Mouse (Mus musculus) limb, embryonic 15.5 days (tissue): ENCODE measurements around the gene Gm49405. TPM values are rescaled to one million over a fixed set of nuclear protein-coding genes. Genes with fewer than 3 reads are reported as not detected.

Experiments used
- polyA plus RNA-seq: library from polyadenylated mRNA; unstranded; fragments of >200 nt; fragmentation: Nextera tagmentation; extraction: Ambion mirVana; gene quantifications from 2 replicates; pipeline ENCODE4 v1.2.1, GENCODE M21; 2015

Gm49405 gene
- polyA plus RNA-seq, 1 experiment from 2014 or later = 3.3 TPM

Other genes with a start within 250 kb of the Gm49405 start
- gene Kmt5b, start 233.2 kb upstream of the Gm49405 start, polyA plus RNA-seq = 25.2 and 29.0 TPM in 2 replicates
- 32.3 and 32.7 TPM in 2 replicates for gene Chka, start 148.9 kb upstream of the Gm49405 start, polyA plus RNA-seq
- 46.3 and 52.4 TPM in 2 replicates for gene Tcirg1, start 93.5 kb upstream of the Gm49405 start, polyA plus RNA-seq
- 244 and 254 TPM in 2 replicates for gene Ndufs8, start 87.9 kb upstream of the Gm49405 start, polyA plus RNA-seq
- gene Aldh3b1, start 70.8 kb upstream of the Gm49405 start, polyA plus RNA-seq = 2.7 and 4.2 TPM in 2 replicates
- gene Unc93b1, start 65.4 kb upstream of the Gm49405 start, polyA plus RNA-seq = 26.1 and 30.5 TPM in 2 replicates
- gene Aldh3b3, start 42.0 kb upstream of the Gm49405 start, polyA plus RNA-seq = 3.7 and 6.7 TPM in 2 replicates
- gene Aldh3b2, start 28.3 kb upstream of the Gm49405 start, polyA plus RNA-seq = 35.9 and 37.2 TPM in 2 replicates
- gene Acy3, start 14.1 kb upstream of the Gm49405 start, polyA plus RNA-seq = 5.9 and 7.5 TPM in 2 replicates
- not detected in 2 replicates for gene Tbx10, start 7.9 kb upstream of the Gm49405 start, polyA plus RNA-seq
- 31.5 and 33.4 TPM in 2 replicates for gene Nudt8, start within 50 bp of the Gm49405 start, polyA plus RNA-seq
- gene Doc2g, start 2.7 kb downstream of the Gm49405 start, polyA plus RNA-seq = 3.8 and 4.4 TPM in 2 replicates
- 193 and 209 TPM in 2 replicates for gene Ndufv1, start 12.2 kb downstream of the Gm49405 start, polyA plus RNA-seq
- 488 and 537 TPM in 2 replicates for gene Gstp1, start 37.4 kb downstream of the Gm49405 start, polyA plus RNA-seq
- gene Gstp2, start 45.4 kb downstream of the Gm49405 start, polyA plus RNA-seq = 1.4 and 2.3 TPM in 2 replicates
- 0.46 and 0.65 TPM in 2 replicates for gene Gstp3, start 58.9 kb downstream of the Gm49405 start, polyA plus RNA-seq
- not detected in 2 replicates for gene Cabp2, start 81.0 kb downstream of the Gm49405 start, polyA plus RNA-seq
- 82.7 and 85.6 TPM in 2 replicates for gene Cdk2ap2, start 96.6 kb downstream of the Gm49405 start, polyA plus RNA-seq
- 5.6 and 6.2 TPM in 2 replicates for gene Pitpnm1, start 99.4 kb downstream of the Gm49405 start, polyA plus RNA-seq
- 95.5 and 97.7 TPM in 2 replicates for gene Aip, start 125.2 kb downstream of the Gm49405 start, polyA plus RNA-seq
- not detected in 2 replicates for gene Gpr152, start 139.2 kb downstream of the Gm49405 start, polyA plus RNA-seq
- 0.05 and 0.06 TPM in 2 replicates for gene Cabp4, start 143.4 kb downstream of the Gm49405 start, polyA plus RNA-seq
- 169 and 170 TPM in 2 replicates for gene Coro1b, start 148.0 kb downstream of the Gm49405 start, polyA plus RNA-seq
- 7.4 and 9.5 TPM in 2 replicates for gene Ptprcap, start 153.0 kb downstream of the Gm49405 start, polyA plus RNA-seq
- 68.8 and 79.3 TPM in 2 replicates for gene Rps6kb2, start 162.7 kb downstream of the Gm49405 start, polyA plus RNA-seq
- gene Carns1, start 174.9 kb downstream of the Gm49405 start, polyA plus RNA-seq = 1.8 and 2.7 TPM in 2 replicates
- gene Tbc1d10c, start 190.7 kb downstream of the Gm49405 start, polyA plus RNA-seq = 3.9 and 4.5 TPM in 2 replicates
- gene Ppp1ca, start 191.4 kb downstream of the Gm49405 start, polyA plus RNA-seq = 759 and 834 TPM in 2 replicates
- gene Rad9a, start 201.0 kb downstream of the Gm49405 start, polyA plus RNA-seq = 31.6 and 33.5 TPM in 2 replicates
- 8.1 and 8.4 TPM in 2 replicates for gene Clcf1, start 213.6 kb downstream of the Gm49405 start, polyA plus RNA-seq
- gene AC109138.7, start 213.7 kb downstream of the Gm49405 start, polyA plus RNA-seq = not detected in 2 replicates
- gene Pold4, start 231.3 kb downstream of the Gm49405 start, polyA plus RNA-seq = 27.7 and 35.9 TPM in 2 replicates